Mouse (Mus musculus) heart, postnatal 0 days (tissue): ENCODE data around the gene Eif3i. TPM values are rescaled to one million over a fixed set of nuclear protein-coding genes. Genes with fewer than 3 reads are reported as not detected.
A peak's percentile ranks its signal among the peaks of the same experiment; 100 is the strongest.

ENCODE experiments used
- ATAC-seq: fragments of 200-750 bp; cut with Nextera tagmentation; 2 replicates; pipeline ENCODE4 v1.8.0; 2017; ENCODE audit warnings: low read depth, moderate number of reproducible peaks, moderate library complexity; ENCODE audit not compliant: insufficient read depth
- DNase-seq: peaks from one replicate; pipeline ENCODE4 v3.0.0-alpha.2; 2016; ENCODE audit warnings: low spot score
- H3K27ac ChIP-seq: fragments of 300-500 bp; sonication (generic); 2 replicates; pipeline ENCODE4 v1.5.1; 2014; ENCODE audit warnings: low read depth, mild to moderate bottlenecking
- H3K27me3 ChIP-seq: fragments of 300-500 bp; sonication (generic); 2 replicates; pipeline ENCODE4 v1.6.1; 2014; ENCODE audit warnings: low read length, mixed read lengths; ENCODE audit not compliant: control insufficient read depth, insufficient read depth
- H3K36me3 ChIP-seq: fragments of 300-500 bp; sonication (generic); replicated peaks from 2 replicates; pipeline ENCODE4 v1.6.1; 2014; ENCODE audit warnings: low read length, mixed read lengths; ENCODE audit not compliant: control insufficient read depth, insufficient read depth
- H3K4me1 ChIP-seq: fragments of 300-500 bp; sonication (generic); 2 replicates; pipeline ENCODE4 v1.6.1; 2014; ENCODE audit warnings: antibody characterized with exemption; ENCODE audit not compliant: control insufficient read depth, insufficient read depth
- H3K4me2 ChIP-seq: fragments of 300-500 bp; sonication (generic); 2 replicates; pipeline ENCODE4 v1.6.1; 2014; ENCODE audit warnings: low read depth, mild to moderate bottlenecking, low read length, moderate library complexity
- H3K4me3 ChIP-seq: fragments of 300-500 bp; sonication (generic); 2 replicates; pipeline ENCODE4 v1.5.1; 2014; ENCODE audit warnings: low read depth, low read length
- H3K9ac ChIP-seq: fragments of 300-500 bp; sonication (generic); replicated peaks from 2 replicates; pipeline ENCODE4 v1.6.1; 2014; ENCODE audit warnings: low read depth, low read length, mixed read lengths
- H3K9me3 ChIP-seq: fragments of 300-500 bp; sonication (generic); replicated peaks from 2 replicates; pipeline ENCODE4 v1.6.1; 2016; ENCODE audit warnings: low read length; ENCODE audit not compliant: control insufficient read depth
- CTCF ChIP-seq: IDR thresholded peaks from 2 replicates; pipeline ENCODE4 v1.5.1; 2016; ENCODE audit warnings: antibody characterized with exemption, control low read depth, low read depth
- EP300 ChIP-seq: IDR thresholded peaks from 2 replicates; pipeline ENCODE4 v1.6.1; 2016; ENCODE audit warnings: antibody characterized with exemption, low read depth
- WGBS: fragments of 180-500 bp; shearing (Covaris S2); extraction: QIAGEN DNeasy Blood & Tissue Kit; methylation state at CpG from one replicate; pipeline ENCODE4 v1.1.7; 2014; 5-methylcytosine and 5-hydroxymethylcytosine counted together
- polyA plus RNA-seq: library from polyadenylated mRNA; unstranded; fragments of >200 nt; fragmentation: Nextera tagmentation; extraction: Ambion mirVana; gene quantifications from 2 replicates; pipeline ENCODE4 v1.2.1, GENCODE M21; 2015
- total RNA-seq: library from RNA; depleted of rRNA; stranded (reverse); fragments of >200 nt; gene quantifications from 2 replicates; pipeline ENCODE4 v1.2.3, GENCODE M21; 2014; ENCODE audit warnings: low replicate concordance

Gene Eif3i
- total and polyA plus RNA-seq, 2 experiments from 2014 or later, result 169 to 408 TPM

DNA sequence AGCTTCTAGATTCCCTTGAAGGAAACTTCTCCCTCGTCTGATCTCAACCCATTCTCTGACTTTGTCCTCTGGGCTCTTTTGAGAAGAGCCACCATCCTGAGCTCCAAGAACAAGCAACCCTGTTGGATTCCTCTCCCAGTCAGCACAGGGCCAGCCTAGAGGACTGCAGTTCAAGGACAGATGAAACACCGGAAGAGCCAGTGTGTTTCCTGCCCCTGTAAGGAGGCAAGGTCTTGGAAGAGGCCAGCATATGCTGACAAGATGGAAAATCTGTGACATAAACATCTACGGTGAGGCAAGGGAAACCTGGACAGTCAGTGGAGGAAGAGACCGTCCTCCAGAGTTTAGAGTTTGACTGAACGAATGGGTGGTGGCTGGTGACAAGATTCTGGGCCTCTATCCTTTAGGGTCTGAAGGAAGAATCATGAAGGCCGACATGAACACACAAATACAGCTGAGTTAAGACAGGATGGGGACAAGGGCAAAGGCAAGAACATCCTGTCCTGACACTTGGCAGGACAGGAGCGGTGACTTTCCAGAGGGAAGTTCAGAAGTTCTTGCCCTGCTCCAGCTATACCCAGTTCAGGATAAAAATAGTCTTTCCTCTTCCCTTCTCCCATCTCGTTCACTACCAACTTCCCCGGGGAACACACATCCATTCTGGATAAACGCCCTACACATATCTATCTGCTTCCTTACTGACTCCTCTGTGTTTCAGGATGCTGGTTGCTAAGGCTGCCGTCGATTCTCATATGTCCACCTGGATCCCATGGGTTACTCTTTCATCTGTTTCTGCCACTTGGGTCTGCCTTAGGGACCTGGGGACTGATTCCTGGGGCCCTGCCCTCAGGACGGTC is 28.0 kb downstream of the Eif3i start:
- no peaks in the 10 kb centered on the region for H3K27me3 ChIP-seq
- peak overlapping the region; percentile 38; the same call in 1 of the 2 replicates for H3K4me2 ChIP-seq
- WGBS, result 49% methylated on average over 13 of the region's 13 CpGs
- TF ChIP-seq EP300 (no peak), CTCF (no peak)
- H3K4me3 ChIP-seq, result no peak overlapping the region
- 0 out of 2 replicates have a peak, but pooled peaks cover 6% of the 10 kb centered on the region for H3K4me1 ChIP-seq
- peak overlapping the region; percentile 40; the same call in 1 of the 2 replicates for H3K27ac ChIP-seq
- H3K9ac ChIP-seq, result no peak overlapping the region
- ATAC-seq (no peak; the same call in 1 of the 2 replicates), DNase-seq (no peak)
- H3K36me3 ChIP-seq, result no peaks in the 10 kb centered on the region
- H3K9me3 ChIP-seq, result no peaks in the 10 kb centered on the region

GRCm38 (mm10) chr4:129571551-129572084 is 28.8 kb downstream of the Eif3i start:
- ATAC-seq, result no peak
- DNase-seq, result no peak
- H3K4me3 ChIP-seq, result no peak overlapping the region
- TF ChIP-seq CTCF, result no peak
- TF ChIP-seq EP300, result no peak
- H3K4me2 ChIP-seq, result no peak overlapping the region
- H3K36me3 ChIP-seq, result no peaks in the 10 kb centered on the region
- no peak overlapping the region for H3K9ac ChIP-seq
- H3K9me3 ChIP-seq, result no peaks in the 10 kb centered on the region
- H3K27ac ChIP-seq, result no peak overlapping the region
- 0 out of 2 replicates have a peak, but pooled peaks cover 6% of the 10 kb centered on the region for H3K4me1 ChIP-seq
- 68% methylated on average over 8 of the region's 8 CpGs for WGBS
- no peaks in the 10 kb centered on the region for H3K27me3 ChIP-seq

GRCm38 (mm10) chr4:129570028-129570427 is 30.4 kb downstream of the Eif3i start:
- H3K4me3 ChIP-seq, result no peak overlapping the region
- no peaks in the 10 kb centered on the region for H3K9me3 ChIP-seq
- ATAC-seq (no peak), DNase-seq (no peak)
- no peak overlapping the region for H3K4me2 ChIP-seq
- no peak overlapping the region for H3K27ac ChIP-seq
- H3K36me3 ChIP-seq, result no peaks in the 10 kb centered on the region
- H3K4me1 ChIP-seq, result 0 out of 2 replicates have a peak, but pooled peaks cover 6% of the 10 kb centered on the region
- no peak overlapping the region for H3K9ac ChIP-seq
- WGBS, result 86% methylated on average over 6 of the region's 6 CpGs
- TF ChIP-seq EP300 (no peak), CTCF (no peak)
- H3K27me3 ChIP-seq, result no peaks in the 10 kb centered on the region

DNA sequence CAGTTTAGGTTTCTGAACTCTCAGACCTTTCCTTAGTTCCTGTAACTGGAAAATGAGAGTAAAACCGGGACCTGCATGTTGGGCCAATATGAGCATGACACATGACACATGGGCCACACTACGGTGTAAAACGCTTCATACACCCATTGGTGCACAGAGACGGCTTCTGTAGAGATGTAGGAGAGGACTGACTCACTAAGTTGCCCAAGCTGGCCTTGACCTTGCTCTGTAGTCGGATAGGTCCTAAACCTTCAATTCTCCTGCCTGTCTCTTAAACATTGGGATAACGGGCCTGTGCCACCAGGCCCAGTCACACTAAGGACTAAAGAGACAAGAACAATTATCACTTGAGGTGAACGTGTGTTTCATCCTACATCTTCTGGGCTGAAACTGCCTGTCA is 32.1 kb downstream of the Eif3i start:
- ATAC-seq (no peak), DNase-seq (no peak)
- H3K27me3 ChIP-seq, result no peaks in the 10 kb centered on the region
- H3K9ac ChIP-seq, result no peak overlapping the region
- 0 out of 2 replicates have a peak, but pooled peaks cover 6% of the 10 kb centered on the region for H3K4me1 ChIP-seq
- H3K36me3 ChIP-seq, result no peaks in the 10 kb centered on the region
- WGBS, result 86% methylated on average over 7 of the region's 7 CpGs
- H3K4me3 ChIP-seq, result no peak overlapping the region
- no peak overlapping the region for H3K4me2 ChIP-seq
- no peaks in the 10 kb centered on the region for H3K9me3 ChIP-seq
- no peak for TF ChIP-seq EP300
- no peak for TF ChIP-seq CTCF
- no peak overlapping the region for H3K27ac ChIP-seq

DNA sequence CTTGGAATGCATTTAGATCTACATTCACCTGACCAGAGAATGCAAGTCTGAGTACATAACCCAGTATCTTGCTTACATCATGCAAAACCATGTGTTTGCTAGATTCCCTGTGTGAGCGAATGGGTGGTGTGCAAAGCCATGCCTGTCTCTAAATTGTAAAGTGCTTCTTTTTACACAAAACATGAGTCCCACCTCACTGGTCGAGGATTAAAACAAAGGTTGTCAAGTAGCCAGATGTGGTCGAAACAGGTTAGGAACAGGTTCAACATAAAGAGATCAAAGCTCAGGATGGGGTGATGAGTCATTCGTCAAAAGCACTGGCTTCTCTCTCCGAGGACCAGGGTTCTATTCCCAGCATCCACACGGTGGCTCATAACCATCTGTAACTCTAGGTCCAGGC is 35.3 kb downstream of the Eif3i start:
- 70% methylated on average over 6 of the region's 6 CpGs for WGBS

More for the DNA sequence above, 35.3 kb downstream of the Eif3i start:
- DNase-seq (no peak), ATAC-seq (no peak)
- no peaks in the 10 kb centered on the region for H3K9me3 ChIP-seq
- no peak overlapping the region for H3K4me2 ChIP-seq
- no peak overlapping the region for H3K9ac ChIP-seq
- TF ChIP-seq CTCF (no peak), EP300 (no peak)
- no peak overlapping the region for H3K27ac ChIP-seq
- H3K36me3 ChIP-seq, result no peaks in the 10 kb centered on the region
- H3K4me3 ChIP-seq, result no peak overlapping the region
- H3K27me3 ChIP-seq, result no peaks in the 10 kb centered on the region
- no peaks in the 10 kb centered on the region for H3K4me1 ChIP-seq
